In genomic region chr16:11008162-11008991, GRCm38 (mm10) we compare ENCODE assay signal across 8 mouse cellular contexts. TPM values are rescaled to one million over a fixed set of nuclear protein-coding genes. Genes with fewer than 3 reads are reported as not detected.
DNase-seq lines count a peak whose midpoint lies in the region; ATAC-seq lines count a peak whose summit lies in the region.

No protein-coding gene starts in this region.

- H3K36me3 ChIP-seq in embryonic facial prominence, embryonic 14.5 days (ENCODE audit: control insufficient read depth, insufficient read depth, low read length): no peaks in the 10 kb centered on the region
- H3K36me3 ChIP-seq in heart, embryonic 13.5 days: no peaks in the 10 kb centered on the region
- H3K36me3 ChIP-seq in kidney, embryonic 16.5 days (ENCODE audit: insufficient read depth, low read length): no peaks in the 10 kb centered on the region

- H3K9me3 ChIP-seq in embryonic facial prominence, embryonic 14.5 days (ENCODE audit: control insufficient read depth, low read length): no peaks in the 10 kb centered on the region
- H3K9me3 ChIP-seq in heart, embryonic 13.5 days: 0 out of 2 replicates have a peak, but pooled peaks cover 3% of the 10 kb centered on the region
- no peaks in the 10 kb centered on the region for H3K9me3 ChIP-seq in kidney, embryonic 16.5 days (ENCODE audit: low read length)

- peak; percentile 89 for ATAC-seq in embryonic facial prominence, embryonic 14.5 days (ENCODE audit: low read depth)
- peak; percentile 65 for ATAC-seq in heart, embryonic 13.5 days (ENCODE audit: extremely low read depth, insufficient number of reproducible peaks, low FRiP score, low TSS enrichment)
- ATAC-seq in kidney, embryonic 16.5 days (ENCODE audit: low FRiP score, low TSS enrichment): peak; percentile 94

- H3K27ac ChIP-seq in embryonic facial prominence, embryonic 14.5 days (replicated peaks; ENCODE audit: low read depth, low read length): peak overlapping the region; percentile 96
- peak overlapping the region; percentile 96 for H3K27ac ChIP-seq in heart, embryonic 13.5 days (replicated peaks)
- H3K27ac ChIP-seq in kidney, embryonic 16.5 days (ENCODE audit: low read length): peak overlapping the region; percentile 99

- peaks cover 41% of the 10 kb centered on the region for H3K4me1 ChIP-seq in embryonic facial prominence, embryonic 14.5 days (ENCODE audit: control insufficient read depth, insufficient read depth, low read length)
- H3K4me1 ChIP-seq in heart, embryonic 13.5 days: peaks cover 64% of the 10 kb centered on the region
- peaks cover 37% of the 10 kb centered on the region for H3K4me1 ChIP-seq in kidney, embryonic 16.5 days (ENCODE audit: insufficient read depth, low read length)

- intact Hi-C loops in left cerebral cortex, postnatal 10 days (cut with DNase I): no loop called here

- peak overlapping the region; percentile 45 for H3K9ac ChIP-seq in embryonic facial prominence, embryonic 14.5 days (ENCODE audit: low read depth, low read length)
- H3K9ac ChIP-seq in heart, embryonic 13.5 days: peak overlapping the region; percentile 62
- H3K9ac ChIP-seq in kidney, embryonic 16.5 days (replicated peaks; ENCODE audit: low read length): peak overlapping the region; percentile 61

- H3K4me2 ChIP-seq in embryonic facial prominence, embryonic 14.5 days (ENCODE audit: low read depth, low read length): peak overlapping the region; percentile 39
- H3K4me2 ChIP-seq in heart, embryonic 13.5 days: peak overlapping the region; percentile 57
- H3K4me2 ChIP-seq in kidney, embryonic 16.5 days (replicated peaks; ENCODE audit: low read depth, low read length): peak overlapping the region; percentile 49

- H3K4me3 ChIP-seq in embryonic facial prominence, embryonic 14.5 days (ENCODE audit: low read depth, low read length): peak overlapping the region; percentile 4; the same call in 1 of the 2 replicates
- peak overlapping the region; percentile 29 for H3K4me3 ChIP-seq in heart, embryonic 13.5 days
- H3K4me3 ChIP-seq in kidney, embryonic 16.5 days (ENCODE audit: low read length): peak overlapping the region; percentile 10

- WGBS in embryonic facial prominence, embryonic 14.5 days: 22% methylated on average over 14 of the region's 15 CpGs
- WGBS in heart, embryonic 13.5 days: 25% methylated on average over 15 of the region's 15 CpGs
- 13% methylated on average over 15 of the region's 15 CpGs for WGBS in kidney, embryonic 16.5 days

- H3K27me3 ChIP-seq in embryonic facial prominence, embryonic 14.5 days (replicated peaks; ENCODE audit: control insufficient read depth, insufficient read depth, low read length): no peaks in the 10 kb centered on the region
- H3K27me3 ChIP-seq in heart, embryonic 13.5 days (replicated peaks): no peaks in the 10 kb centered on the region
- no peaks in the 10 kb centered on the region for H3K27me3 ChIP-seq in kidney, embryonic 16.5 days (ENCODE audit: insufficient read depth, low read length)

- peak; percentile 29 to 93 for DNase-seq in left cerebral cortex, postnatal 10 days (ENCODE audit: extremely low spot score in 1 of 2, low spot score in 2 of 2)
- no peak for DNase-seq in left cerebral cortex, adult 18-20 months (ENCODE audit: low spot score in 2 of 2)
- peak; percentile 97 for DNase-seq in embryonic facial prominence, embryonic 14.5 days (ENCODE audit: low spot score)
- peak; percentile 93 for DNase-seq in lung, postnatal 25 days (ENCODE audit: low spot score)
- DNase-seq in spleen, postnatal 36 days (ENCODE audit: low spot score in 2 of 2): peak; percentile 29 to 32
- no peak for DNase-seq in thymus, postnatal 36 days

RNA-seq across cellular contexts. Expression of gene Snn, which starts 52.4 kb away (rescaled TPM):
- total RNA-seq in left cerebral cortex, postnatal 10 days (2021): 100 to 1,000 TPM; 217 to 219 TPM
- total RNA-seq in left cerebral cortex, adult 18-20 months (2021): 100 to 1,000 TPM; 186 to 194 TPM
- polyA plus RNA-seq in embryonic facial prominence, embryonic 14.5 days (2014; fragmentation: Nextera tagmentation; extraction: Ambion mirVana): 46.9 and 55.5 TPM in 2 replicates
- 40.1 and 40.3 TPM in 2 replicates for polyA plus RNA-seq in heart, embryonic 13.5 days (2015; fragmentation: Nextera tagmentation; extraction: Ambion mirVana)
- polyA plus RNA-seq in kidney, embryonic 16.5 days (2015; fragmentation: Nextera tagmentation; extraction: Ambion mirVana): 40.6 and 42.1 TPM in 2 replicates

RNA-seq across cellular contexts. Expression of gene Litaf, which starts 57.6 kb away (rescaled TPM):
- 10 to 100 TPM in 1 of 2 experiments, 1 to 10 TPM in 1; 9.6 to 10.9 TPM for total RNA-seq in left cerebral cortex, postnatal 10 days (2021)
- total RNA-seq in left cerebral cortex, adult 18-20 months (2021): 10 to 100 TPM; 11.4 to 12.1 TPM
- 88.9 and 101 TPM in 2 replicates for polyA plus RNA-seq in embryonic facial prominence, embryonic 14.5 days (2014; fragmentation: Nextera tagmentation; extraction: Ambion mirVana)
- 66.2 and 70.0 TPM in 2 replicates for polyA plus RNA-seq in heart, embryonic 13.5 days (2015; fragmentation: Nextera tagmentation; extraction: Ambion mirVana)
- polyA plus RNA-seq in kidney, embryonic 16.5 days (2015; fragmentation: Nextera tagmentation; extraction: Ambion mirVana): 134 and 138 TPM in 2 replicates

Comparison
In these comparisons a context has a peak if more than half of its experiments do, and no peak if none do; other contexts are left out.
1. DNase-seq: peak in left cerebral cortex, postnatal 10 days (2 of 2), embryonic facial prominence, embryonic 14.5 days (single experiment), lung, postnatal 25 days (single experiment) and spleen, postnatal 36 days (2 of 2); none in left cerebral cortex, adult 18-20 months (0 of 2) and thymus, postnatal 36 days (0 of 2).
2. Peak in every context shown above with its lines, with median percentiles within 50 percentile points of each other: ATAC-seq, H3K27ac ChIP-seq, H3K4me2 ChIP-seq, H3K4me3 ChIP-seq and H3K9ac ChIP-seq.